Comparison of ENCODE assay signal across 23 mouse cellular contexts in the genomic region with DNA sequence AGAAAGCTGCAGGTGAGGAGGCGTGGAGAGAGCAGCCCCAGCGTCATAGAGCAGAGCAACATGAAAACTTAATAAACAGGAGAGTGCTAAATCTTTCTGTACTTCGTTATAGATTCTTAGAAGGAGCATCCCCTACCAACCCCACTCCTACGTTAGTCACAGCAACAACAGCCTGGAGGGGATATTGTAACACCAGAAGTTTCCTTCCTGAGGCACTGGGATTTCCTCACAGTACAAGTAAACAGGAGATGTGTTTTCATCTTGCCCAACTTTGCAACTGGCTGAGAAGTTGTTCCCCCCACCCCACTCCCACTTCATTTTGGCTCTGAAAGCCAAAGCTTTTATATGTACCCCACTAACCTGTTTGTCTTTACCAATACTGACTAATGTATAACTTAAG.
"Had no signal": no experiment of that assay in that cellular context is flagged by ENCODE, and none has a peak within 500 bp of the region (broad histone marks: within the 10 kb centered on the region; RNA-seq: fewer than 3 reads in every experiment).

No protein-coding gene starts in this region.

- H3K27ac ChIP-seq: liver, embryonic 15.5 days; lung, embryonic 15.5 days; macrophage; midbrain, embryonic 13.5 days; neural tube, embryonic 13.5 days; neural tube, embryonic 15.5 days had no signal

- H3K4me1 ChIP-seq: liver, embryonic 15.5 days; lung, embryonic 15.5 days; midbrain, embryonic 13.5 days; neural tube, embryonic 13.5 days; neural tube, embryonic 15.5 days had no signal

- H3K4me2 ChIP-seq: liver, embryonic 15.5 days; lung, embryonic 15.5 days; midbrain, embryonic 11.5 days; midbrain, embryonic 13.5 days; neural tube, embryonic 13.5 days; neural tube, embryonic 15.5 days had no signal

- H3K4me3 ChIP-seq: liver, embryonic 15.5 days; lung, embryonic 15.5 days; megakaryocyte, embryonic 14.5 days; midbrain, embryonic 13.5 days; myocyte; neural tube, embryonic 13.5 days; neural tube, embryonic 15.5 days had no signal

- H3K9ac ChIP-seq: liver, embryonic 15.5 days; liver, postnatal 0 days; lung, embryonic 15.5 days; midbrain, embryonic 13.5 days; neural tube, embryonic 13.5 days; neural tube, embryonic 15.5 days had no signal

- H3K27me3 ChIP-seq: liver, embryonic 15.5 days; lung, embryonic 15.5 days had no signal

- H3K9me3 ChIP-seq: liver, embryonic 15.5 days; lung, embryonic 15.5 days; megakaryocyte, embryonic 14.5 days; midbrain, embryonic 13.5 days; neural tube, embryonic 13.5 days; neural tube, embryonic 15.5 days had no signal

- DNase-seq: liver, postnatal 0 days; lung, adult 2 months; lung, postnatal 14 days; lung, postnatal 36 days; retina, postnatal 1 day; right cerebral cortex, adult 18-20 months; right cerebral cortex, postnatal 25 days; right cerebral cortex, postnatal 4 days; spleen, adult 18-20 months; thymus, adult 18-20 months; thymus, postnatal 14 days; thymus, postnatal 36 days had no signal

- ATAC-seq: liver, postnatal 0 days; lung, postnatal 0 days; midbrain, embryonic 13.5 days; midbrain, embryonic 16.5 days had no signal

- H3K36me3 ChIP-seq: liver, embryonic 15.5 days; lung, embryonic 15.5 days; midbrain, embryonic 13.5 days; neural tube, embryonic 13.5 days; neural tube, embryonic 15.5 days had no signal
